Mouse (Mus musculus) kidney, embryonic 16.5 days (tissue): ENCODE measurements around the gene Mvb12a. TPM values are rescaled to one million over a fixed set of nuclear protein-coding genes. Genes with fewer than 3 reads are reported as not detected.

ENCODE experiments used
- ATAC-seq: fragments of 200-750 bp; cut with Nextera tagmentation; 2 replicates; pipeline ENCODE4 v1.8.0; 2017; ENCODE audit warnings: moderate TSS enrichment; ENCODE audit not compliant: low FRiP score, low TSS enrichment
- H3K27ac ChIP-seq: fragments of 300-500 bp; sonication (generic); 2 replicates; pipeline ENCODE4 v1.5.1; 2014; ENCODE audit warnings: low read length
- H3K27me3 ChIP-seq: fragments of 300-500 bp; sonication (generic); 2 replicates; pipeline ENCODE4 v1.6.1; 2014; ENCODE audit warnings: low read length, control low read depth, mixed read lengths; ENCODE audit not compliant: insufficient read depth
- H3K36me3 ChIP-seq: fragments of 300-500 bp; sonication (generic); 2 replicates; pipeline ENCODE4 v1.6.1; 2014; ENCODE audit warnings: low read length, control low read depth, mixed read lengths; ENCODE audit not compliant: insufficient read depth
- H3K4me1 ChIP-seq: fragments of 300-500 bp; sonication (generic); 2 replicates; pipeline ENCODE4 v1.6.1; 2014; ENCODE audit warnings: low read length, control low read depth, mixed read lengths; ENCODE audit not compliant: insufficient read depth
- H3K4me2 ChIP-seq: fragments of 300-500 bp; sonication (generic); replicated peaks from 2 replicates; pipeline ENCODE4 v1.6.1; 2014; ENCODE audit warnings: low read depth, low read length
- H3K4me3 ChIP-seq: fragments of 300-500 bp; sonication (generic); 2 replicates; pipeline ENCODE4 v1.5.1; 2014; ENCODE audit warnings: mild to moderate bottlenecking, low read length
- H3K9ac ChIP-seq: fragments of 300-500 bp; sonication (generic); replicated peaks from 2 replicates; pipeline ENCODE4 v1.6.1; 2014; ENCODE audit warnings: low read length
- H3K9me3 ChIP-seq: fragments of 300-500 bp; sonication (generic); 2 replicates; pipeline ENCODE4 v1.6.1; 2016; ENCODE audit warnings: low read length, control low read depth
- WGBS: fragments of 180-500 bp; shearing (Covaris S2); extraction: QIAGEN DNeasy Blood & Tissue Kit; methylation state at CpG from one replicate; pipeline ENCODE4 v1.1.7; 2014; 5-methylcytosine and 5-hydroxymethylcytosine counted together
- polyA plus RNA-seq: library from polyadenylated mRNA; unstranded; fragments of >200 nt; fragmentation: Nextera tagmentation; extraction: Ambion mirVana; gene quantifications from 2 replicates; pipeline ENCODE4 v1.2.1, GENCODE M21; 2015

Mvb12a gene
- polyA plus RNA-seq, result 114 and 118 TPM in 2 replicates

- Histone ChIP-seq H3K4me2 (peak within 1 kb of the TSS; percentile 89), H3K36me3 (peaks cover 19% of the 10 kb centered on the region), H3K9ac (peak within 1 kb of the TSS; percentile 81), H3K4me1 (peaks cover 15% of the 10 kb centered on the region), H3K4me3 (peak within 1 kb of the TSS; percentile 86), H3K27ac (peak within 1 kb of the TSS; percentile 83), H3K27me3 (no peaks in the 10 kb centered on the region), H3K9me3 (no peaks in the 10 kb centered on the region)
- peak; percentile 95 for ATAC-seq
- under 1% methylated on average over 52 of the region's 55 CpGs for WGBS
Measured at GRCm38 (mm10) chr8:71542632-71543343, at the start of gene Mvb12a. Gene Mvb12a, plus strand, starts transcription at chr8:71542922.

DNA sequence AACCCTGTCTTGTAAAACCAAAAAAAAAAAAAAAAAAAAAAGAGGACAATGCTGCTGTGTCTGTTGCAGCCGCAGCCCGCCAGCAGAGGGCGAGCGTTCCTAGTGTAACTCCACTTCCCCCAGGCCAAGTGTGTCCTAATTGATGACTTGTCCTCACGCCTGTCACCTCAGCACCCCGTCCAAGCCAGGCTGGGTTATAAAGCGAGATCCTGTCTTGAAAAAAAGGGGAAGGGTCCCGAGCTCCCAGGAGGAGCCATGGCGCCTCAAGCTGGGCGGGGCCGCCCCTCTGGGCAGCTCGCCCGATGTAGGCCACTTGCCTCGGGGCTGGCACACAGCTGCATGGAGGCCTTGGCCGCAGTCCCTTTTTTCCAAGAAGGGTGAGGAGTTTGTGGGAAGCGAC lies 47.7 kb upstream of the Mvb12a start:
- Histone ChIP-seq H3K9me3 (no peaks in the 10 kb centered on the region), H3K4me1 (peaks cover 50% of the 10 kb centered on the region), H3K4me3 (no peak overlapping the region), H3K4me2 (0 out of 2 replicates have a peak overlapping the region, but pooled peaks have one; percentile 20), H3K27me3 (no peaks in the 10 kb centered on the region), H3K36me3 (peaks cover 28% of the 10 kb centered on the region), H3K27ac (0 out of 2 replicates have a peak overlapping the region, but pooled peaks have one; percentile 91), H3K9ac (0 out of 2 replicates have a peak overlapping the region, but pooled peaks have one; percentile 33)
- 13% methylated on average over 16 of the region's 16 CpGs for WGBS
- peak; percentile 72 for ATAC-seq

DNA sequence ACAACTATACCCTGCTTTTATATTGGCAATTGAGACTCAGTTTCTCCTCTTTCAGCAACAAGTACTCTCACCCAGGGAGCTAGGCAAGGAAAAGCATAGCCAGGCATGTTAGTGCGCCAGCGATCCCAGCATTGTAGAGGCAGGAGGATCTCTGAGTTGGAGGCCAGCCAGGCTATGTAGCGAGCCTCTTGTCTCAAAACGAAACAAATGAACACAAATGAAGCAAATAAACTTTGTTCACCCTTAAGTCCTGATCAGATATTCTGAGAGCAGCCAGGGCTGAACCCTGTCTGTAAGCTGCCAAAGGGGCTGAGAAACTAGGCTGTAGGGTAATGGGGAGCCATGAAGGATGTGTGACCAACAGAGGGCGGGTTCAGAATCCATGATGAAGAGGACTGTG lies 46.9 kb upstream of the Mvb12a start:
- H3K27me3 ChIP-seq, result no peaks in the 10 kb centered on the region
- peaks cover 50% of the 10 kb centered on the region for H3K4me1 ChIP-seq
- WGBS, result 76% methylated on average over 5 of the region's 5 CpGs
- H3K9ac ChIP-seq, result peak overlapping the region; percentile 31; the same call in 1 of the 2 replicates
- no peaks in the 10 kb centered on the region for H3K9me3 ChIP-seq
- peaks cover 28% of the 10 kb centered on the region for H3K36me3 ChIP-seq
- H3K4me2 ChIP-seq, result no peak overlapping the region
- peak overlapping the region; percentile 91 for H3K27ac ChIP-seq
- ATAC-seq, result no peak
- H3K4me3 ChIP-seq, result no peak overlapping the region

DNA sequence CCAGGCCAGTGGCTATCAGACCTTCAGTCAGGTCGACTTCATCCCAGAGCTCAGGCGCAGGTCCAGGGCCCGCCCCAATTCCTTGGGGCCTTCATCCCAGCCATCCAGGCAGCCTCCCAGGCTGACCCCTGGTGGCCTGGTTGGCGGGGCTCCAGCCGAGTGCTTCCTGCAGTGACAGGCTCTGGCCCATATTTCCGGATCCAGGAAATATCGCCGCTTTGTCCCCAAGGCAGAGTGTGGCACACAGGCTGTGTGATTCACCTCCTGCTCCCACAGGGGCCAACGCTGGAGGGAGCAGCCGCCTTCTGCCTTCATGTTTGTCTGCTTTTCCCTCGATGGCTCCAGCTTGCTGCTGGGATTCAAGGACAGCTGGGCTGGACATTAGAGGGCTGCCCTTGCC lies 46.2 kb upstream of the Mvb12a start:
- H3K27ac ChIP-seq, result peak overlapping the region; percentile 91
- H3K36me3 ChIP-seq, result peaks cover 22% of the 10 kb centered on the region
- ATAC-seq, result peak; percentile 46
- no peak overlapping the region for H3K4me2 ChIP-seq
- 15% methylated on average over 11 of the region's 11 CpGs for WGBS
- no peak overlapping the region for H3K4me3 ChIP-seq
- no peaks in the 10 kb centered on the region for H3K9me3 ChIP-seq
- no peak overlapping the region for H3K9ac ChIP-seq
- peaks cover 50% of the 10 kb centered on the region for H3K4me1 ChIP-seq
- no peaks in the 10 kb centered on the region for H3K27me3 ChIP-seq

DNA sequence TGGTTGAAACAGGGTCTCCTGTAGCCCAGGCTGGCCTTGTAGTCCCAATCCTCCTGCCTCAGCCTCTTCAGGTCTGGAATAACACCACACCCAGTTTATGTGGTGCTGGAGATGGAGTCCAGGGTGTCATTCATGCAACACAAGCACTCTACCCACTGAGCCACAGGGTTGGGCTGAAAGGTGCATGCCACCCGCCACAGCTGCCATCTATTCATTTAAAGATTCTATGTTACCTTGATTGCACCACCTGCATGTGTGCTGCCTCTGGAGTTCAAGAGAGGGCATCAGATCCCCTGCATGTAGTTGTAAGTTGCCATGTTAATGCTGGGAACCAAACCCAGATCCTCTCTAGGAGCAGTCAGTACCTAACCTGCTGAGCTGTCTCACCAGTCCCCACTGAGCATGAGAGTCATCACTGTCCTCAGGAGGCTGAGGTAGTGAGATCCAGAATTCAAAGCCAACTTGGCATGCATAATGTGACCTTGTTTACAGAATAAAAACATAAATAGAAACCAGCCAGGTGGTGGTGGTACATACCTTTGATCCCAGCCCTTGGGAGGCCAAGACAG lies 45.6 kb upstream of the Mvb12a start:
- no peak overlapping the region for H3K9ac ChIP-seq
- no peaks in the 10 kb centered on the region for H3K27me3 ChIP-seq
- 92% methylated on average over 1 of the region's 1 CpGs for WGBS
- H3K4me3 ChIP-seq, result no peak overlapping the region
- no peak for ATAC-seq
- peaks cover 17% of the 10 kb centered on the region for H3K36me3 ChIP-seq
- H3K4me2 ChIP-seq, result no peak overlapping the region
- no peaks in the 10 kb centered on the region for H3K9me3 ChIP-seq
- peaks cover 50% of the 10 kb centered on the region for H3K4me1 ChIP-seq
- H3K27ac ChIP-seq, result peak overlapping the region; percentile 91

GRCm38 (mm10) chr8:71497881-71498501 lies 44.7 kb upstream of the Mvb12a start:
- H3K4me1 ChIP-seq, result peaks cover 50% of the 10 kb centered on the region
- H3K9ac ChIP-seq, result peak overlapping the region; percentile 42
- peak overlapping the region; percentile 91 for H3K27ac ChIP-seq
- no peak overlapping the region for H3K4me3 ChIP-seq
- H3K27me3 ChIP-seq, result no peaks in the 10 kb centered on the region
- peak overlapping the region; percentile 17 for H3K4me2 ChIP-seq
- WGBS, result 9% methylated on average over 15 of the region's 15 CpGs
- peaks cover 9% of the 10 kb centered on the region for H3K36me3 ChIP-seq
- ATAC-seq, result peak; percentile 39; the same call in 1 of the 2 replicates
- no peaks in the 10 kb centered on the region for H3K9me3 ChIP-seq

GRCm38 (mm10) chr8:71498816-71499690 lies 43.7 kb upstream of the Mvb12a start:
- Histone ChIP-seq H3K36me3 (peaks cover 2% of the 10 kb centered on the region; the same call in 1 of the 2 replicates), H3K4me1 (peaks cover 50% of the 10 kb centered on the region), H3K4me2 (peak overlapping the region; percentile 17; the same call in 1 of the 2 replicates)

DNA sequence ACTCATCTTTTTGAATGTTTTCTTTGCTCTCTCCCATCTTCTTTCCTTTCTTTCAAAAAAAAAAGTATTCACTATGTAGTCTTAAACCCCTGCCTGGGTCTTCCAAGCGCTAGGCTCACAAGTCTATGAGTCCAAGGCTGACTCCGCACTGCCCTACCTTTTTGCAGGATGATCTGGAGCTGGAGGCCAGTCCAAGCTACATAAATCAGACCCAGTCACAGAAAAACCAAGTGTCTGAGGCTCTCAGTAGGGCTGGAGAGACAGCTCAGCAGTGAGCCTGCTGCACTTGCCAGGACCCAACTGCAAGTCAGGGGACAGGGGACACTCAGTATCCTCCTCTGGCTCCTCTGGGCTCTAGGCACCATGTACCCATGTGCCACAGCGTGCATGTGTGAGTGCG lies 38.4 kb upstream of the Mvb12a start:
- Histone ChIP-seq H3K27me3 (peaks cover 35% of the 10 kb centered on the region), H3K4me3 (no peak overlapping the region), H3K9ac (no peak overlapping the region), H3K9me3 (no peaks in the 10 kb centered on the region), H3K36me3 (no peaks in the 10 kb centered on the region), H3K4me1 (peaks cover 12% of the 10 kb centered on the region), H3K4me2 (no peak overlapping the region), H3K27ac (no peak overlapping the region)
- whole genome bisulfite sequencing, result 82% methylated on average over 4 of the region's 4 CpGs
- no peak for ATAC-seq

More at GRCm38 (mm10) chr8:71498816-71499690, 43.7 kb upstream of the Mvb12a start:
- ATAC-seq, result peak; percentile 43
- H3K9me3 ChIP-seq, result no peaks in the 10 kb centered on the region
- peak overlapping the region; percentile 42 for H3K9ac ChIP-seq
- peak overlapping the region; percentile 91 for H3K27ac ChIP-seq
- no peak overlapping the region for H3K4me3 ChIP-seq
- H3K27me3 ChIP-seq, result no peaks in the 10 kb centered on the region
- 16% methylated on average over 16 of the region's 16 CpGs for WGBS

GRCm38 (mm10) chr8:71505326-71505725 lies 37.4 kb upstream of the Mvb12a start:
- no peaks in the 10 kb centered on the region for H3K36me3 ChIP-seq
- no peak overlapping the region for H3K4me3 ChIP-seq
- H3K4me2 ChIP-seq, result no peak overlapping the region
- WGBS, result 94% methylated on average over 4 of the region's 4 CpGs
- no peak for ATAC-seq
- no peak overlapping the region for H3K27ac ChIP-seq
- H3K9me3 ChIP-seq, result no peaks in the 10 kb centered on the region
- H3K9ac ChIP-seq, result no peak overlapping the region
- H3K4me1 ChIP-seq, result peaks cover 6% of the 10 kb centered on the region
- H3K27me3 ChIP-seq, result peaks cover 41% of the 10 kb centered on the region
